Mouse (Mus musculus): Measurements from ENCODE around the gene Sgcd. TPM values are rescaled to one million over a fixed set of nuclear protein-coding genes. Genes with fewer than 3 reads are reported as not detected.

Sgcd gene
- 2.3 and 3.7 TPM in 2 replicates for polyA plus RNA-seq (2015; fragmentation: Nextera tagmentation; extraction: Ambion mirVana)

DNA sequence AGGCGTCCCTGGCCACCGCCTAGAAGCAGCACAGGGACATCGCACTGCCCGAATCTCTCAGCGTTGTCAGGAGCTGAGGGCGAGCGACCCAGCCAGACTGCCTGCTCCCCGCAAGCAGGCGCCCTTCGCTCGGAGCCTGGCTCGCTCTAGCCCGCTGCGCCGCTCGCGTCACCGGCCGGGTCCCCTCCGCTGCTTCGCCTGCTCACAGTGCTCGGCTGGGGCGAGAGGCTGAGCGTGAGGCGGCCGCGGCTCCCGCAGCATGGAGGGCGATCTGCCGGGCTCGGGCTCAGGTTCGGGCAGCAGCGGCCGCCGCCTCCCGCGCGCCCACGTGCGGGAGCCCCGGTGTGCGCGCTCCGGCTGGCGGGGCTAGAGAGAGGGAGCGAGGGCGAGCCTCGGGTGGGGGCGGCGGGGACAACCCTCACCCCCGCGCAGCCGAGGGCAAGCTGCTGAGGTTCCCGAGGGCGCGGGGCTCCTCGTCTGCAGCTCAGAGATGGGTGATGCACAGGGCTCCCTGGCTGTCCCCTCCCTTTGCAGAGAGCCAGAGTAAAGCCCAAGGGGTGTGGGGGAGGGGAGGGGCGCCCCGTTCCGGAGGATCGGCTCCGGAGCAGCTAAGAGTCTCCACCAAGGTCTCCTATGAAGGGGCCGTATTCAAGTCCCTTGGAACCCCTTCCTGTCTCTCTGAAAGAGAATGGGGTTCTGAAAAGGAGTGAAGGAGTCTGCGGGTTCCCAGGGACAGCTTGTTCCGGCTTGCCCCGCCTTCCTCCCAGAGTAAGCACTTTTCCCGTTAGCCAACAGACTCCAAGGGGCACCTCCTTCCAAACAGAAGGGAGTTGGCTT lies at the start of gene Sgcd:
TSS of gene Sgcd (minus strand) at position 273 of the 837 bp plus-strand sequence.
- peak within 1 kb of the TSS; percentile 78 for H3K4me3 ChIP-seq (replicated peaks; ENCODE audit: low read length)
- no peaks in the 10 kb centered on the region for H3K36me3 ChIP-seq (ENCODE audit: control insufficient read depth, insufficient read depth)
- peak within 1 kb of the TSS; percentile 84 for H3K9ac ChIP-seq (replicated peaks; ENCODE audit: low read depth, low read length)
- peaks cover 17% of the 10 kb centered on the region for H3K4me1 ChIP-seq (replicated peaks; ENCODE audit: control insufficient read depth, insufficient read depth, low read length)
- H3K27ac ChIP-seq (ENCODE audit: low read length): peak within 1 kb of the TSS; percentile 80
- H3K9me3 ChIP-seq (ENCODE audit: control insufficient read depth, low read length): no peaks in the 10 kb centered on the region
- WGBS: under 1% methylated on average over 65 of the region's 67 CpGs
- ATAC-seq: peak; percentile 93
- H3K27me3 ChIP-seq (replicated peaks; ENCODE audit: control insufficient read depth, insufficient read depth, low read length): peaks cover 2% of the 10 kb centered on the region; the same call in 1 of the 2 replicates
- H3K4me2 ChIP-seq (ENCODE audit: low read length): peak within 1 kb of the TSS; percentile 93

DNA sequence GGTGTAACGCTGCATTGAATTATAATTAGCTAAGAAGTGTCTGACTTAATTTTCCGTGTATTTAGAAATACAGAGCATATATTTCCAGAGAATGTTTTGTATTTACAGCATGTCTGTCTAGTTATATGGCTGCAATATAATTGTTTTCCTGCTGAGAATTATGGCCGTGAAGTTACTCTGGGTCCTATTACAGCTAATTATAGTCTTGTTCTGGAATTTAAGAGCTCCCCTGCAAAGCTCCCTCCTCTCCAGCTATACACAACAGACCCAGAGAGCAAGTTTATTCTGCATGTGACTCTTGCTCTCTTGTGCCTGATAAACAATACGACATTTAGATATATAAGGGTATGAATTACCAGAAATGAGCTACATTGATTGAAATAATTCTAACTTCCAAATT lies 49.3 kb upstream of the Sgcd start:
- no peak overlapping the region for H3K27ac ChIP-seq (ENCODE audit: low read length)
- no peak overlapping the region for H3K4me2 ChIP-seq (ENCODE audit: low read length)
- no peaks in the 10 kb centered on the region for H3K27me3 ChIP-seq (replicated peaks; ENCODE audit: control insufficient read depth, insufficient read depth, low read length)
- H3K4me3 ChIP-seq (replicated peaks; ENCODE audit: low read length): no peak overlapping the region
- no peak for ATAC-seq
- no peaks in the 10 kb centered on the region for H3K9me3 ChIP-seq (ENCODE audit: control insufficient read depth, low read length)
- no peaks in the 10 kb centered on the region for H3K4me1 ChIP-seq (replicated peaks; ENCODE audit: control insufficient read depth, insufficient read depth, low read length)
- no peaks in the 10 kb centered on the region for H3K36me3 ChIP-seq (ENCODE audit: control insufficient read depth, insufficient read depth)
- no peak overlapping the region for H3K9ac ChIP-seq (replicated peaks; ENCODE audit: low read depth, low read length)
- WGBS: 50% methylated on average over 4 of the region's 4 CpGs

DNA sequence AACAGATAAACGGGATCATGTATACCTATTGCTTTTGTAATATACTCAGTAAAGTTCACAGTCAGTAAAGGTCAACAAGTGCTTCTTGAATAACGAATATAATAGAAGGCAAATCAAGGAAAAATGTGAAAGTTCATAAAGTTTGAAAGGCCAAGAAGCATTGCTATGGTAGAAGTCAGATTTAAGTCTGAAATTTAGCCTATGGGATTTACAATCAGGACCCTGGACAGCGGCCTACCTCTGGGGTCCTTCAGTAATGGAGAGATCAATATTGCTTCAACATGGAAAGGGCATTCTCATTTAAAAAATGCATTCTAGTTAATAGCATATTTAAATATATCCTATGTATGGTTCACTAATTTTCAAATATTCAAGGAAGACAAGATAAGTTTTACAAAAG lies 24.1 kb upstream of the Sgcd start:
- Histone ChIP-seq H3K9ac (replicated peaks; ENCODE audit: low read depth, low read length) (no peak overlapping the region), H3K27me3 (replicated peaks; ENCODE audit: control insufficient read depth, insufficient read depth, low read length) (no peaks in the 10 kb centered on the region), H3K36me3 (ENCODE audit: control insufficient read depth, insufficient read depth) (no peaks in the 10 kb centered on the region), H3K4me3 (replicated peaks; ENCODE audit: low read length) (no peak overlapping the region), H3K9me3 (ENCODE audit: control insufficient read depth, low read length) (no peaks in the 10 kb centered on the region), H3K4me1 (replicated peaks; ENCODE audit: control insufficient read depth, insufficient read depth, low read length) (no peaks in the 10 kb centered on the region), H3K4me2 (ENCODE audit: low read length) (no peak overlapping the region), H3K27ac (ENCODE audit: low read length) (no peak overlapping the region)
- no peak for ATAC-seq
- WGBS: 51% methylated on average over 3 of the region's 3 CpGs

DNA sequence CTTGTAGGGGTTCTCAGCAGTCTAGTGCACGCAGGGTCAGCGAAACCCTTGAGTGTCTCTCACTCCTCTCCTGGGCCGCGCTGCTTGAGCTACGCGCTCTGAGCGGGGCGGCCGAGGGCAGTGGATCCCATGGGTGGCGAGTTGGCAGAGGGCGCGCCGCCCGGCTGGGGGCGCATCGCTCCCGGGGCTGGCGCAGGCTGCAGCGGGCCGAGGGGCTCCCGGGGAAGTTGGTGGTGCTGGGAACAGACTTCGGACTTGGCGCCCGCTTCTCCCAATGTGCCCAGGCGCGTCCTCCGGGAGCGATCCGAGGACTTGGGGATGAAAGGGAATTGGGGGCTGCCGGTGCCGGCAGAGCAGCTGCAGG lies 454 bp downstream of the Sgcd start:
- Histone ChIP-seq H3K27me3 (replicated peaks; ENCODE audit: control insufficient read depth, insufficient read depth, low read length) (peaks cover 2% of the 10 kb centered on the region; the same call in 1 of the 2 replicates), H3K4me2 (ENCODE audit: low read length) (peak overlapping the region; percentile 93), H3K9me3 (ENCODE audit: control insufficient read depth, low read length) (no peaks in the 10 kb centered on the region), H3K9ac (replicated peaks; ENCODE audit: low read depth, low read length) (peak overlapping the region; percentile 84), H3K36me3 (ENCODE audit: control insufficient read depth, insufficient read depth) (no peaks in the 10 kb centered on the region), H3K4me1 (replicated peaks; ENCODE audit: control insufficient read depth, insufficient read depth, low read length) (peaks cover 17% of the 10 kb centered on the region), H3K27ac (ENCODE audit: low read length) (peak overlapping the region; percentile 80), H3K4me3 (replicated peaks; ENCODE audit: low read length) (peak overlapping the region; percentile 78)
- ATAC-seq: peak; percentile 76
- under 1% methylated on average over 31 of the region's 31 CpGs for WGBS

DNA sequence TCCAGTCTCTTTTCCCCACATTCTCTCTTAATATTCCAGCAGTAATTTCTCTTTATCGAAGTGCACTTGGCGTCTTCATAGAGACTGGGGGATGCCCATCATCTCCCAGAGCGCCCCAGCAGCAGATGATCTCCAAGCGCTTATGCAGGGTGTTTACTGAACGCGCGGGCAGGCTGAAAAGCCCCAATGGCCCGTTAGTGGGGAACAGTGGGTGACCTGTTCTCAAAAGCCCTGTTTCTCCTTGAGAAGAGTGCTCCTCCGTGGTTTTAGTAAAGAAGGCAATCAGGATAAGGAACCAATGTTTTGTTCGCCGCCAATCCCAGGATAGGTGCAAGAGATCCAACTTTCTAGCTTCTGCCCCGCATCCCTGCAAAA lies 889 bp downstream of the Sgcd start:
- Histone ChIP-seq H3K4me2 (ENCODE audit: low read length) (peak overlapping the region; percentile 93), H3K4me3 (replicated peaks; ENCODE audit: low read length) (peak overlapping the region; percentile 78), H3K4me1 (replicated peaks; ENCODE audit: control insufficient read depth, insufficient read depth, low read length) (peaks cover 17% of the 10 kb centered on the region), H3K9me3 (ENCODE audit: control insufficient read depth, low read length) (no peaks in the 10 kb centered on the region), H3K36me3 (ENCODE audit: control insufficient read depth, insufficient read depth) (no peaks in the 10 kb centered on the region), H3K27me3 (replicated peaks; ENCODE audit: control insufficient read depth, insufficient read depth, low read length) (peaks cover 2% of the 10 kb centered on the region; the same call in 1 of the 2 replicates), H3K9ac (replicated peaks; ENCODE audit: low read depth, low read length) (peak overlapping the region; percentile 84), H3K27ac (ENCODE audit: low read length) (no peak overlapping the region)
- no peak for ATAC-seq
- 8% methylated on average over 12 of the region's 12 CpGs for WGBS

DNA sequence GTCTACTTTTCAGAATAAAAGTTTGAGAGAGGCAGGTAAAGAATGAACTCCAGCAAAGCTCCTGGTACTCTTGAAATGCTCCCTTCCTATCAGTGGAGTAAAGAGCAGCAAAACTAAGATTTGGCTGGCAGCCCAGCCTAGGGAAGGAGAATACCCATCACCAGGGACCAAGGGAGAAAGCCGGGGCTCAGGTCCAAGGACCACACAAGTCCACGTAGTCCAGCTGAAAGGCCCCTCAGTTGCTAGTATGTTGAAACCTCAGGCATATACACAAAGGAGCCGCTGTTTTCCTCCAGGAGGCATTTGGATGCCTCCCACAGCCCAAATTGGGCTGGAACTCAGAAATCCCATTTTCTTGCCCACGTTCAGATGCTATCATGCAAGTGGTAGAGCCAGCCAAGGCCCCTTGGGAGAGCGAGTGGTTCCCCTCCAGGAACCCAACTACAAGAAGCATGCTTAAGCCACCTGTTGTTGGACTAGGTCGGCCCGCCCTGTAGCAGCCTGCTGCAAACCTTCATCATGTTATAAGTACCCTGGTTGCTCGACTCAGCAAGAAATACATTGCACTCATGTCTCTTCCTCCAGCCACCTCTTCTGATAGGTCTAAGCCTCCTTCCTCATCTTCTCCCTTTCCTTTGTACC lies 1.4 kb downstream of the Sgcd start:
- H3K36me3 ChIP-seq (ENCODE audit: control insufficient read depth, insufficient read depth): no peaks in the 10 kb centered on the region
- H3K9ac ChIP-seq (replicated peaks; ENCODE audit: low read depth, low read length): peak overlapping the region; percentile 84; the same call in 1 of the 2 replicates
- peaks cover 2% of the 10 kb centered on the region; the same call in 1 of the 2 replicates for H3K27me3 ChIP-seq (replicated peaks; ENCODE audit: control insufficient read depth, insufficient read depth, low read length)
- H3K4me1 ChIP-seq (replicated peaks; ENCODE audit: control insufficient read depth, insufficient read depth, low read length): peaks cover 17% of the 10 kb centered on the region
- peak; percentile 13; the same call in 1 of the 2 replicates for ATAC-seq
- H3K27ac ChIP-seq (ENCODE audit: low read length): no peak overlapping the region
- 28% methylated on average over 8 of the region's 8 CpGs for WGBS
- H3K4me2 ChIP-seq (ENCODE audit: low read length): peak overlapping the region; percentile 93
- peak overlapping the region; percentile 78 for H3K4me3 ChIP-seq (replicated peaks; ENCODE audit: low read length)
- no peaks in the 10 kb centered on the region for H3K9me3 ChIP-seq (ENCODE audit: control insufficient read depth, low read length)

DNA sequence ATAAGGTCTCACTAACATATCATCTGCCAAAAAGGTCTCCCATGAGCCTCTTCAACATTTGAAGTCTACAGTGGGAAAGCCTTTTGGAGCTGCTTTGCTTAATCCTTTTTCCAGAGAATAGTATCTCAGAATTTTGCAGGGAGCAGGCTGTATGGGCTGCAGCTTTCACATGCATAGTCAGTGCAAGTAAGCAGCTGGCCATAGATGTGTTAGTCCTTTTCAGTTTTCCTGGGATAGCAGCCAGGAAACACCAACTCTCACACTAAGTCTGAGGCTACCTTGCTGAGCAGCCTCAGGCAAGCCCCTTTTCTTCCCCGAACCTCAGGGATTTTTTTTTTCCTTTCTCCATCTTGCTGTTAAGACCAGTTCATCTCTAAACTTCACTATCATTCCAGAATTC lies 6.6 kb downstream of the Sgcd start:
- WGBS: 22% methylated on average over 1 of the region's 1 CpGs
- Histone ChIP-seq H3K27me3 (replicated peaks; ENCODE audit: control insufficient read depth, insufficient read depth, low read length) (no peaks in the 10 kb centered on the region), H3K27ac (ENCODE audit: low read length) (no peak overlapping the region), H3K4me2 (ENCODE audit: low read length) (no peak overlapping the region), H3K9me3 (ENCODE audit: control insufficient read depth, low read length) (no peaks in the 10 kb centered on the region), H3K4me3 (replicated peaks; ENCODE audit: low read length) (no peak overlapping the region), H3K36me3 (ENCODE audit: control insufficient read depth, insufficient read depth) (no peaks in the 10 kb centered on the region), H3K4me1 (replicated peaks; ENCODE audit: control insufficient read depth, insufficient read depth, low read length) (peaks cover 7% of the 10 kb centered on the region), H3K9ac (replicated peaks; ENCODE audit: low read depth, low read length) (no peak overlapping the region)
- ATAC-seq: peak; percentile 70; the same call in 1 of the 2 replicates

DNA sequence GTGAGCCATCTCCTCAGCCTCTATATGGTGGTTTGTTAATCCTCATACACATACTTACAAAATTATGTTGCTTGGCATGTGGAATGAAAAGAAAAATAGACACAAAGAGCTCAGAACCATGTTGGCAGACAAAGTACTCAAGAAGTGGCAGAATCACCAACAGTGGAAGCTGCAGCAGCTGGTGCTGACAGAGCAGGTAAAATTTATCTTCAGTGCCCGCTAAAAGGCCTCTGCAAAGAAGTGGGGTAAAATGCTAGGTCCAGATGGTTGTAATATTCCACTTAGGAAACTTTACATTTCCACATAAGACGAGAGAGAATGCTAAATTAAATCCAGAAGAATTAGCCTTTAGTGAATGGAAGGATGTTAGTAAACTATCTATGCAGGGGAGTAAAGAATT lies 7.7 kb downstream of the Sgcd start:
- Histone ChIP-seq H3K4me3 (replicated peaks; ENCODE audit: low read length) (no peak overlapping the region), H3K9me3 (ENCODE audit: control insufficient read depth, low read length) (no peaks in the 10 kb centered on the region), H3K4me1 (replicated peaks; ENCODE audit: control insufficient read depth, insufficient read depth, low read length) (0 out of 2 replicates have a peak, but pooled peaks cover 2% of the 10 kb centered on the region), H3K9ac (replicated peaks; ENCODE audit: low read depth, low read length) (no peak overlapping the region), H3K36me3 (ENCODE audit: control insufficient read depth, insufficient read depth) (no peaks in the 10 kb centered on the region), H3K4me2 (ENCODE audit: low read length) (no peak overlapping the region), H3K27ac (ENCODE audit: low read length) (no peak overlapping the region), H3K27me3 (replicated peaks; ENCODE audit: control insufficient read depth, insufficient read depth, low read length) (no peaks in the 10 kb centered on the region)
- WGBS: 67% methylated on average over 2 of the region's 2 CpGs
- ATAC-seq: no peak

DNA sequence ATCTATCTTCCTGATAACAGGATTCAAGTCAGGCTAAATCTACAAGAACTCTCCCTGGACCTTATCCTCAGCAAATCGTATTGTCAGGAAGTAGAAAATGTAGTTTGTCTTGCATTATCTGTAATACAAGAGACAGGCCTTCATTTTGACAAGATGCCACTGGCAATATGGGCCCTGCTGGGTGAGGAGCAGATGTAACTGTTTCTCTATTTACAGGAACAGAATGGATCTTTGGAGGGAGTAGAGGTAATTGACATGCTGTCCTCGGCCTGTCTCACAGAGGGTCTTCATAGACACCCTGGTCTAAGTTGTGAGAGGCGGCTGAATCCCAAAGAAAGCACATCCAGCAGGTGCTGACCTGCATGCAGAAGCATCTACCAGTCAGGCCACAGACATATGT lies 35.5 kb downstream of the Sgcd start:
- no peak overlapping the region for H3K9ac ChIP-seq (replicated peaks; ENCODE audit: low read depth, low read length)
- no peaks in the 10 kb centered on the region for H3K4me1 ChIP-seq (replicated peaks; ENCODE audit: control insufficient read depth, insufficient read depth, low read length)
- H3K27ac ChIP-seq (ENCODE audit: low read length): no peak overlapping the region
- no peaks in the 10 kb centered on the region for H3K9me3 ChIP-seq (ENCODE audit: control insufficient read depth, low read length)
- 76% methylated on average over 3 of the region's 3 CpGs for WGBS
- H3K27me3 ChIP-seq (replicated peaks; ENCODE audit: control insufficient read depth, insufficient read depth, low read length): no peaks in the 10 kb centered on the region
- no peak overlapping the region for H3K4me3 ChIP-seq (replicated peaks; ENCODE audit: low read length)
- ATAC-seq: no peak
- no peaks in the 10 kb centered on the region for H3K36me3 ChIP-seq (ENCODE audit: control insufficient read depth, insufficient read depth)
- no peak overlapping the region for H3K4me2 ChIP-seq (ENCODE audit: low read length)

Measured in forebrain, embryonic 16.5 days (tissue).